Mouse (Mus musculus) lung, embryonic 14.5 days (tissue): ENCODE results near the gene Axl. TPM values are rescaled to one million over a fixed set of nuclear protein-coding genes. Genes with fewer than 3 reads are reported as not detected.
A peak's percentile ranks its signal among the peaks of the same experiment; 100 is the strongest.
"Not testable (repeated sequence)": the region's sequence is repeated elsewhere in the genome, so short reads cannot be mapped to it uniquely, and the experiment has no call there.

ENCODE experiments used
- ATAC-seq: fragments of 200-750 bp; cut with Nextera tagmentation; 2 replicates; pipeline ENCODE4 v1.8.0; 2017; ENCODE audit warnings: mild to moderate bottlenecking, moderate TSS enrichment, moderate library complexity; ENCODE audit not compliant: insufficient read depth
- DNase-seq: peaks from one replicate; pipeline ENCODE4 v3.0.0-alpha.2; 2015
- H3K27ac ChIP-seq: fragments of 300-500 bp; sonication (generic); 2 replicates; pipeline ENCODE4 v1.5.1; 2014; ENCODE audit warnings: low read depth, mild to moderate bottlenecking, moderate library complexity
- H3K27me3 ChIP-seq: fragments of 300-500 bp; sonication (generic); 2 replicates; pipeline ENCODE4 v1.6.1; 2014; ENCODE audit warnings: low read length, control low read depth; ENCODE audit not compliant: insufficient read depth
- H3K36me3 ChIP-seq: fragments of 300-500 bp; sonication (generic); 2 replicates; pipeline ENCODE4 v1.6.1; 2014; ENCODE audit warnings: control low read depth; ENCODE audit not compliant: insufficient read depth
- H3K4me1 ChIP-seq: fragments of 300-500 bp; sonication (generic); 2 replicates; pipeline ENCODE4 v1.6.1; 2014; ENCODE audit warnings: antibody characterized with exemption, control low read depth; ENCODE audit not compliant: insufficient read depth
- H3K4me2 ChIP-seq: fragments of 300-500 bp; sonication (generic); 2 replicates; pipeline ENCODE4 v1.6.1; 2014; ENCODE audit warnings: mild to moderate bottlenecking
- H3K4me3 ChIP-seq: fragments of 300-500 bp; sonication (generic); 2 replicates; pipeline ENCODE4 v1.5.1; 2014; ENCODE audit warnings: low read depth, low read length
- H3K9ac ChIP-seq: fragments of 300-500 bp; sonication (generic); 2 replicates; pipeline ENCODE4 v1.6.1; 2014
- H3K9me3 ChIP-seq: fragments of 300-500 bp; sonication (generic); 2 replicates; pipeline ENCODE4 v1.6.1; 2016; ENCODE audit warnings: low read depth, low read length, control low read depth
- CTCF ChIP-seq: IDR thresholded peaks from 2 replicates; pipeline ENCODE4 v1.5.1; 2016; ENCODE audit warnings: antibody characterized with exemption, low read depth
- WGBS: fragments of 180-500 bp; shearing (Covaris S2); extraction: QIAGEN DNeasy Blood & Tissue Kit; methylation state at CpG from one replicate; pipeline ENCODE4 v1.1.7; 2014; 5-methylcytosine and 5-hydroxymethylcytosine counted together
- polyA plus RNA-seq: library from polyadenylated mRNA; unstranded; fragments of >200 nt; fragmentation: Nextera tagmentation; extraction: Ambion mirVana; gene quantifications from 2 replicates; pipeline ENCODE4 v1.2.1, GENCODE M21; 2014

The Axl gene
- polyA plus RNA-seq, 1 experiment from 2014 or later = 46.5 TPM

DNA sequence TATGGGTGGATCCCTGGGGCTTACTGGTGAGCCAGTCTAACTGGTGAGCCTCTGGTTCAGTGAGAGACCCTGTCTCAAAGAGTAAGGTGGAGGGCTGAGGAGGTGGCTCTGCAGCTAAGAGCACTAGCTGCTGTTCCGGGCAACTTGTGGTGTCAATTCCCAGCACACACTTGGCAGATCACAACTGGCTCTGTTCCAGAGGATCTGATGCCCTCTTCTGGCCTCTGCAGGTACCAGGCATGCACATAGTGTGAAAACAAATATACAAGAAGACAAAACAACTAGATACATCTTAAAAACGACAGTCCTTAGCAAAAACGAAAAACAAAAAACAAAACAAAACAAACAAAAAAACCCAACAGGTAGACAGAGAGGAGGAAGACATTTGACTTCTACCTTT, 5.2 kb upstream of the Axl start:
- WGBS = 45% methylated on average over 3 of the region's 3 CpGs
- peak; percentile 14; the same call in 1 of the 2 replicates for TF ChIP-seq CTCF
- Histone ChIP-seq H3K4me2 (no peak overlapping the region), H3K27ac (no peak overlapping the region), H3K27me3 (no peaks in the 10 kb centered on the region), H3K4me3 (no peak overlapping the region), H3K9me3 (0 out of 2 replicates have a peak, but pooled peaks cover 4% of the 10 kb centered on the region), H3K36me3 (no peaks in the 10 kb centered on the region), H3K4me1 (no peaks in the 10 kb centered on the region), H3K9ac (no peak overlapping the region)
- DNase-seq = no peak
- ATAC-seq = no peak

- H3K4me1 ChIP-seq, H3K9ac ChIP-seq, ATAC-seq, H3K9me3 ChIP-seq, DNase-seq, H3K36me3 ChIP-seq, H3K27me3 ChIP-seq, H3K4me2 ChIP-seq, H3K4me3 ChIP-seq, H3K27ac ChIP-seq: not testable (repeated sequence)
- 52% methylated on average over 9 of the region's 9 CpGs for WGBS
Measured at GRCm38 (mm10) chr7:25792966-25793365, 4.5 kb upstream of the Axl start.

GRCm38 (mm10) chr7:25790615-25791014, 2.1 kb upstream of the Axl start:
- WGBS = 43% methylated on average over 8 of the region's 8 CpGs
- no peak for TF ChIP-seq CTCF
- no peaks in the 10 kb centered on the region for H3K4me1 ChIP-seq
- DNase-seq = peak; percentile 66
- H3K4me2 ChIP-seq = no peak overlapping the region
- no peak overlapping the region for H3K4me3 ChIP-seq
- H3K27ac ChIP-seq = no peak overlapping the region
- H3K9ac ChIP-seq = no peak overlapping the region
- no peaks in the 10 kb centered on the region for H3K27me3 ChIP-seq
- H3K36me3 ChIP-seq = no peaks in the 10 kb centered on the region
- ATAC-seq = no peak
- no peaks in the 10 kb centered on the region for H3K9me3 ChIP-seq

DNA sequence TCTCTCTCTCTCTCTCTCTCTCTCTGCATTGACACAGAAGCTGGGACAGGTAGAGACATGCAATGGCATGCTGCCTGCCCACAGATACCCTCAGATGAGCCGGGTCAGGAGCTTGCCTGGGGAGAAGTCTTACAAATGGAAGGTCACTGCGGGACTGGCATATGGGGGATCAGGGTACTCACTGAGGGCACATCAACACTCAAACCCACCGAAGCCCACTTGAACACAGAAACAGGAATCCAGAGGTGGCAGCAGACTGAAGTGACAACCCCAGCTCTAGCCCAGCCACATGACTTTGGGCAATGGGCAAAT, 580 bp upstream of the Axl start:
- no peaks in the 10 kb centered on the region for H3K9me3 ChIP-seq
- peak overlapping the region; percentile 60 for H3K4me3 ChIP-seq
- WGBS = 17% methylated on average over 3 of the region's 3 CpGs
- H3K27me3 ChIP-seq = no peaks in the 10 kb centered on the region
- no peak for TF ChIP-seq CTCF
- ATAC-seq (peak; percentile 18; the same call in 1 of the 2 replicates), DNase-seq (peak; percentile 10)
- peak overlapping the region; percentile 24 for H3K9ac ChIP-seq
- peak overlapping the region; percentile 22; the same call in 1 of the 2 replicates for H3K27ac ChIP-seq
- H3K4me2 ChIP-seq = peak overlapping the region; percentile 89
- H3K36me3 ChIP-seq = no peaks in the 10 kb centered on the region
- H3K4me1 ChIP-seq = no peaks in the 10 kb centered on the region

GRCm38 (mm10) chr7:25787456-25788219, 867 bp downstream of the Axl start:
- H3K27ac ChIP-seq = peak overlapping the region; percentile 22; the same call in 1 of the 2 replicates
- H3K9me3 ChIP-seq = no peaks in the 10 kb centered on the region
- WGBS = 21% methylated on average over 8 of the region's 9 CpGs
- DNase-seq (peak; percentile 11), ATAC-seq (peak; percentile 18)
- H3K9ac ChIP-seq = peak overlapping the region; percentile 24
- peak overlapping the region; percentile 60 for H3K4me3 ChIP-seq
- no peaks in the 10 kb centered on the region for H3K36me3 ChIP-seq
- H3K4me1 ChIP-seq = no peaks in the 10 kb centered on the region
- H3K4me2 ChIP-seq = peak overlapping the region; percentile 89
- no peak for TF ChIP-seq CTCF
- no peaks in the 10 kb centered on the region for H3K27me3 ChIP-seq

DNA sequence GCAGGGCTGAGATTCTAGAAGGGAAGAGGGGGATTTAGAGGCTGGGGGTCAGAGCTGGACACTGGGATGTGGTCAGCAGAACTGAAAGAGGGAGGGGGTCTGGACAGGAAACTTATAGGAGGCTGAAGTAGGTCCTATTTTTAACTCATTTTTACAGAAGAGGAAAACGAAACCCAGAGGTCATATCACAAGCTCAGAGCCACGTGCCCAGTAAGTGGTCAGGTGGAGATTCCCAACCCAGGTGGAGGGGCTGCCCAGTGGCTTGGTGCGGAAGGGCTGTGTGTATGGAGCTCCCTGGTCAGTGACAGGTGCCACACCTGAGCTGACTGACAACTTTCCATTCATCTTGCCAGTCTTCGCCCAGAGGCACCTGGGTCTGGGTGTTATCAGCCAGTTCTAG, 1.5 kb downstream of the Axl start:
- Histone ChIP-seq H3K36me3 (no peaks in the 10 kb centered on the region), H3K27ac (no peak overlapping the region), H3K4me2 (peak overlapping the region; percentile 89), H3K27me3 (no peaks in the 10 kb centered on the region), H3K4me1 (0 out of 2 replicates have a peak, but pooled peaks cover under 1% of the 10 kb centered on the region), H3K9me3 (no peaks in the 10 kb centered on the region), H3K4me3 (peak overlapping the region; percentile 60; the same call in 1 of the 2 replicates), H3K9ac (no peak overlapping the region)
- DNase-seq (no peak), ATAC-seq (no peak)
- 66% methylated on average over 4 of the region's 4 CpGs for WGBS
- TF ChIP-seq CTCF = no peak

DNA sequence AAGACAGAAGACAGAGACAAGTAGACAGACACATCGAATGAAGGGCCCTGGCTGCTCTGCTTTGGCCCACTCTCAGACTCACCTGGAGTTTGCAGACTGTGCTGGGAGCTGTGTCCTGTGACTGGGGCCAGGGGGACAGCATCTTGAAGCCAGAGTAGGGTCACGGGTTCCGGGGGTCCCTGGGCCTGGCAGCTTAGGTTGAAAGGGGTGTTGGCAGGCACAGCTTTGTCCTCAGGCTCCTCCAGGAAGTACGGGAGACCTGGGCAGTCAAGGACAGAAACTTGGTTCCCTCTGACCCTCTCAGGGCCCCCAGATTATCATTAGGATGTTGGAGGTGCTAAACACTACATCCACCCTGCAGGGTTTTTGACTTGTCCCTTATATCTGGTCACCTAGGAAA, 2.8 kb downstream of the Axl start:
- no peaks in the 10 kb centered on the region for H3K36me3 ChIP-seq

More for the DNA sequence above, 2.8 kb downstream of the Axl start:
- H3K27me3 ChIP-seq = no peaks in the 10 kb centered on the region
- no peak overlapping the region for H3K9ac ChIP-seq
- H3K9me3 ChIP-seq = no peaks in the 10 kb centered on the region
- no peak overlapping the region for H3K4me2 ChIP-seq
- DNase-seq (no peak), ATAC-seq (no peak)
- 63% methylated on average over 4 of the region's 4 CpGs for WGBS
- no peak overlapping the region for H3K27ac ChIP-seq
- H3K4me3 ChIP-seq = no peak overlapping the region
- TF ChIP-seq CTCF = no peak
- 0 out of 2 replicates have a peak, but pooled peaks cover 10% of the 10 kb centered on the region for H3K4me1 ChIP-seq
